Mouse (Mus musculus): ENCODE results near the gene Zfp653.

Zfp653 gene

DNA sequence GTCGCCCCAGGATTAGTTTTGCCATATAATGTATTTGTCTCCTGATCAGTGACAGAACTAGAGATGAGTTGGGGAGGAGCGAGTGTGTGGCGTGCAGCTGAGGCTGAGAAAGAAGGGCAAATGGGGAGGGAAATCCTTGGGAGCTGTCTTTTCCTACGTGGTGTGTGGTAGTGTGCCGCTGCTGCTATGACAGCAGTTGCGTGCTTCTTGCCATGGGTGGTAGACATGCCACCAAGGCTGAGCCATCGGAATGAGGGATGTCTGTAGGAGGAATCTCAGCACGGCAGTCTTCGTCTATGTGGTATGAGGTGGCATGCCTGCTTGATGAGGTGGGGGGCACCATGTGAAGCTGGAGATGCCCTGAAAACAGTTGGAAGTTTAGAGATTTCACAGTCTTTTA is 40.8 kb downstream of the Zfp653 start:
- DNase-seq (ENCODE audit: low spot score): no peak

DNA sequence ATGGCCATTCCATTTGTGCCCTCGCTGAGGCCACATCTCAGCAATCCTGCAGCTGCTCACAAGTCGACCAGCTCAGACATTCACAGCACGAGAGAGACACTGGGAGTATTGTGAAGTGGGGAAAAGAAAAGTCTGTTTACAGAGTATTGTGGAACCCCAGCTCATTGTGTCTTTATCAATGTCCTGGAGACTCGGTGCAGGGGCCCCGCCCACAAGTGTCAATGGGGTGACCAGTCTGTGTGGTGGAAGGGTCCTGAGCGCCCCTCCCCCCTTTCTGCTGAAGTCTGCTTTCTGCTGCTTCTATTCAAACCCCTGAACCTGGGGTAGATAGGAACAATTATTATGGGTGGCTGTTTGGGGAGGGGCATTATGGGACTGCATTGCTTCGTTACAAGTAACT is 42.7 kb downstream of the Zfp653 start:
- peak; percentile 64 for DNase-seq (ENCODE audit: low spot score)

DNA sequence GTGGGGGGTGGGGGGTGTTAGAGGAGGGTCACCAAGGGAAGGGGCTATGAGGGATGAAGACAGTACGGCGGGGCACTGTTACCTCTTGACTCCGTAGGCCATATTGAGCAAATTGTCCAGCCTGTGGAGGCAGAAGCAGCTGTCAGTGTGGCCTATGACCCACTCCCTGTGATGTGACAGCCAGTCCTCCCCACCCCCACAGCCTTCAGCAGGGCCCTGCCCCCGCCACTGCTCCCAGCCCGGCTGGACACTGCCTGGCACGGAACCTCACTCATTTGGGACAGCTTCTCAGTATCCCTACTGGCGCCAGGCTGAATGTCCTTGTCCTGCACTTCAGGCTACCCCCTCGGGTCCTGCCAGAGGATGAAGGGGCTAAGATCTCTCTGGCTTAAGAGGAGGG is 46.6 kb downstream of the Zfp653 start:
- peak; percentile 57 for DNase-seq (ENCODE audit: low spot score)

DNA sequence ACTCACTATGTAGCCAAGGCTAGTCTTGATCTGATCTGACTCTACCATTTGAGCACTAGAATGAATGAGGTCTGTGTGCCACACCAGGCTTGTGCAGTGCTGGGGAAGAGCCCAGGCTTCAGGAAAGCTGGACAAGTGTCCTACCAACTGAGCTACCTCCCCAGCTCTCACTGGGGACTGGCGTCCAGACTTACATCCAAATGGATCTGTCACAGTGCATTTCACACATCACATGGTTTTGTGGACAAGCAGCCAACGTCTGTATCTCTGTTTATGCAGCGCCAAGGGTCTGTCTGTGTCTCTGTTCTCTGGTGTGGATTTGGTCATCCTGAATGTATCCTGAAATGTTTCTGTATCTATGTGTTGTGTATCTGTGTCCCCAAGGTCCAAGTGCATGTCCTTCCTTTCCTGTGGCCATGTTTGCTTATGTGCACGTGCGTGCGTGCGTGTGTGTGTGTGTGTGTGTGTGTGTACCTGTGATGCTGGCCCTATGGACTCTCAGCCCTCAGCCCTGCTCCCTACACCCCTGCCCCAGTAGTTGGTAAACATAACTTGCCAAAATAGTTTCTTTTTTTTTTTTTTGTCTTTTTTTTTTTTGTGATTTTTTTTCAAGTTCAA is 53.9 kb downstream of the Zfp653 start:
- no peak for DNase-seq (ENCODE audit: low spot score)

DNA sequence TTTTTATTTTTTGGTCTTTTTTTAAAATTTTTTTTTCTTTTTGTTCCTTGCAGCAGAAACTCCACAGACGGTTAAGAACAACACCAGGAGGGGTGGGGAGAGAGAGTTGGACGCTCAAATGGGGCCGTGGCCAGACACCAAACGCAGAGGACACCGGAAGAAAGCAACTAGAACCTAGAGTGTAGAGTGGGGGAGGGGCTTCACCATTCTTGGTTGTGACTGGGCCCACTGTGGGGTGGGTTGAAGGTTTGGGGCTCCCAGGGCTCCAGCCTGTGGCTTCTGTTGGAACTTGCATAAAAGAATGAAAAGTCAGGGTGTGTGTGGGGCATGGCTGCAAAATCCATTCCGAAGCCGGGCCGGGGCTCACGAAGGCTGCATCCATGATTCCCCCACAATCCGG is 54.9 kb downstream of the Zfp653 start:
- no peak for DNase-seq (ENCODE audit: low spot score)

DNA sequence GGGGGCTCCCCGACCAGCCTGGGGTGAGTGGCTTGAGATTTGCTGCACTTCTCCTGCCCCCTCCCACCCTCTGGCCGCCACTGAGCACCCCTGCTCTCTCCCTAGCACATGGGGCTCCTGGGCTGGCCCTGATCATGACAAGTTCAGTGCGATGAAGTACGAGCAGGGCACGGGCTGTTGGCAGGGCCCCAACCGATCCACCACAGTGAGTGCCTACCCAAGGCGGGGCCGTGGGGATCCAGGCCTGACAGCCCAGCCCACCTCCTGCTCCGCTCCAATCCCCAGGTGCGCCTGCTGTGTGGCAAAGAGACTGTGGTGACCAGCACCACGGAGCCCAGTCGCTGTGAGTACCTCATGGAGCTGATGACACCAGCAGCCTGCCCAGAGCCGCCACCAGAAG is 58.4 kb downstream of the Zfp653 start:
- no peak for DNase-seq (ENCODE audit: low spot score)

DNA sequence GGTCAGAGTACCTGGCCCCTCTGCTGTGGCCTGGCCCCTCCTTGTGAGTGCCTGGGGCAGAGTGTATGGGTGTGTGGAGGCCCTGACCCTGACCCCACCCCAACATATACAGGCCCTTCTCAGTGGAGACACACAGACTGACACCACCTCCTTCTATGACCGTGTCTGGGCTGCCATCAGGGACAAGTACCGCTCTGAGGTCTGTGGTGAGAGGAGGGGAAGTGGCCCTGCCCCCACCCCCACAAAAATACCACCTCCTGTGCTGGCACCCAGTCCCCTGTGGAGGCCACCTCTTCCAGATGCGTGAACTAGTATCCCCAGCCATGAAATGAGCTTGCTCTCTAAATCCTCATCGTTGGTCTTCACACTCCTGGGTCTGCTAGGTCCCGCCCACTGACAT is 60.1 kb downstream of the Zfp653 start:
- no peak for DNase-seq (ENCODE audit: low spot score)
